Mouse (Mus musculus) liver, embryonic 14.5 days (tissue): ENCODE data around the gene Speer4a.
"Not testable (repeated sequence)": the region's sequence is repeated elsewhere in the genome, so short reads cannot be mapped to it uniquely, and the experiment has no call there.

ENCODE experiments used
- CTCF ChIP-seq: IDR thresholded peaks from 2 replicates; pipeline ENCODE4 v1.5.1; 2016; ENCODE audit warnings: antibody characterized with exemption, low read depth, control low read depth
- EP300 ChIP-seq: IDR thresholded peaks from 2 replicates; pipeline ENCODE4 v1.6.1; 2016; ENCODE audit warnings: antibody characterized with exemption, low read depth

DNA sequence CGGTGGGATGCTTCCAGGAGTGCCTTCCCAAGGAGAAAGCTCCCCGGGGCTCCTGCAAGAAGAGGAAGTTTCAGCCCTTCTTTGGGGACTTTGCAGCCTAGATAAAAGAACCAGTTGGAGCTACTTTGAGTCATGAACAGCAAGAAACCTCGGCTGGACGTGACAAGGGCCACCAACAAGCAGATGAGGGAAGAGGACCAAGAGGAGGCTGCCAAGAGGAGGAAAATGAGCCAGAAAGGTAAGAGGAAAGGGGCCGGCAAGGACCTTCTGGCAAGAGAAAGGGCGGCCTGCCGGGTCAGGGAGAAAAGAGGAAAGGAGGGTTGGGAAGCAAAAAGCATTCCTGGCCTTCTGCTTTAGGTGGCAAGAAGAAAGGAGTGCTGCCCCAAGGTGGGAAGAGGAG, 31.7 kb downstream of the Speer4a start:
- not testable (repeated sequence) for TF ChIP-seq CTCF, EP300
